ENCODE assay signal across 8 mouse cellular contexts in genomic region chr10:71225894-71226293, GRCm38 (mm10). TPM values are rescaled to one million over a fixed set of nuclear protein-coding genes. Genes with fewer than 3 reads are reported as not detected.
A peak's percentile ranks its signal among the peaks of the same experiment; 100 is the strongest.
DNase-seq lines count a peak whose midpoint lies in the region; TF ChIP-seq lines count a peak whose summit lies in the region.

No protein-coding gene starts in this region.

- no peak overlapping the region for H3K27ac ChIP-seq in embryonic facial prominence, embryonic 10.5 days (replicated peaks)
- H3K27ac ChIP-seq in heart, embryonic 10.5 days = no peak overlapping the region

- peaks cover 28% of the 10 kb centered on the region for H3K4me1 ChIP-seq in E14TG2a.4 (replicated peaks; ENCODE audit: low read depth, low read length)
- no peaks in the 10 kb centered on the region for H3K4me1 ChIP-seq in embryonic facial prominence, embryonic 10.5 days
- no peaks in the 10 kb centered on the region for H3K4me1 ChIP-seq in heart, embryonic 10.5 days

- H3K36me3 ChIP-seq in E14TG2a.4 (ENCODE audit: insufficient read depth, low read length) = peaks cover 78% of the 10 kb centered on the region
- H3K36me3 ChIP-seq in embryonic facial prominence, embryonic 10.5 days (replicated peaks) = peaks cover 90% of the 10 kb centered on the region
- H3K36me3 ChIP-seq in heart, embryonic 10.5 days = peaks cover 82% of the 10 kb centered on the region

- TF ChIP-seq CTCF in E14TG2a.4 (conservative IDR thresholded peaks at IDR 0.05; ENCODE audit: low read length) = peak; percentile 92

- WGBS in embryonic facial prominence, embryonic 10.5 days = 44% methylated on average over 7 of the region's 7 CpGs
- WGBS in heart, embryonic 10.5 days = 40% methylated on average over 7 of the region's 7 CpGs

- H3K27me3 ChIP-seq in E14TG2a.4 (ENCODE audit: insufficient read depth, low read length) = no peaks in the 10 kb centered on the region
- H3K27me3 ChIP-seq in embryonic facial prominence, embryonic 10.5 days (replicated peaks; ENCODE audit: low read depth, poor library complexity, severe bottlenecking) = no peaks in the 10 kb centered on the region
- H3K27me3 ChIP-seq in heart, embryonic 10.5 days (ENCODE audit: insufficient read depth, poor library complexity, severe bottlenecking) = no peaks in the 10 kb centered on the region

- DNase-seq in adrenal gland, postnatal 25 days = peak; percentile 86
- DNase-seq in embryonic facial prominence, embryonic 10.5 days (ENCODE audit: low spot score) = peak; percentile 81
- DNase-seq in heart, embryonic 10.5 days (ENCODE audit: low spot score) = peak; percentile 85
- DNase-seq in layer of hippocampus, adult 9-10 months (ENCODE audit: low spot score) = peak; percentile 83
- peak; percentile 91 for DNase-seq in lung, postnatal 14 days
- peak; percentile 46 for DNase-seq in retina, adult 2 months (ENCODE audit: low read depth, low spot score)
- peak; percentile 94 for DNase-seq in thymus, postnatal 4 days

- H3K4me3 ChIP-seq in E14TG2a.4 (replicated peaks; ENCODE audit: low read length) = peak overlapping the region; percentile 41; the same call in 1 of the 2 replicates
- H3K4me3 ChIP-seq in embryonic facial prominence, embryonic 10.5 days = no peak overlapping the region
- H3K4me3 ChIP-seq in heart, embryonic 10.5 days = no peak overlapping the region

- peaks cover 7% of the 10 kb centered on the region for H3K9me3 ChIP-seq in E14TG2a.4 (ENCODE audit: low read length)
- H3K9me3 ChIP-seq in embryonic facial prominence, embryonic 10.5 days = 0 out of 2 replicates have a peak, but pooled peaks cover 4% of the 10 kb centered on the region
- H3K9me3 ChIP-seq in heart, embryonic 10.5 days = no peaks in the 10 kb centered on the region

RNA-seq across cellular contexts. Expression of gene Tfam, which starts 12.2 kb away (rescaled TPM):
- 66.1 and 78.0 TPM in 2 replicates for total RNA-seq in adrenal gland, postnatal 25 days (2021)
- polyA plus RNA-seq in embryonic facial prominence, embryonic 10.5 days (2016; fragmentation: Nextera tagmentation; extraction: Ambion mirVana) = 87.8 and 88.0 TPM in 2 replicates
- polyA plus RNA-seq in heart, embryonic 10.5 days (2016; fragmentation: Nextera tagmentation; extraction: Ambion mirVana) = 57.8 and 78.1 TPM in 2 replicates

RNA-seq across cellular contexts. Expression of gene Ube2d1, which starts 59.2 kb away (rescaled TPM):
- 24.2 and 26.2 TPM in 2 replicates for total RNA-seq in adrenal gland, postnatal 25 days (2021)
- polyA plus RNA-seq in embryonic facial prominence, embryonic 10.5 days (2016; fragmentation: Nextera tagmentation; extraction: Ambion mirVana) = 101 and 107 TPM in 2 replicates
- 59.7 and 65.2 TPM in 2 replicates for polyA plus RNA-seq in heart, embryonic 10.5 days (2016; fragmentation: Nextera tagmentation; extraction: Ambion mirVana)
